Mouse (Mus musculus) activated CD4-positive, CD25-positive, alpha-beta regulatory T cell, adult 4 months (primary cell): ENCODE data around the gene Rap1gap2. TPM values are rescaled to one million over a fixed set of nuclear protein-coding genes. Genes with fewer than 3 reads are reported as not detected.

Experiments used
- ATAC-seq: one replicate; pipeline ENCODE4 v1.8.0; 2017
- polyA plus RNA-seq, 2 experiments: library from polyadenylated mRNA; unstranded; fragments of 100-300 nt; shearing (Covaris generic); gene quantifications; one replicate each; pipeline ENCODE4 v1.2.1; 2017

The Rap1gap2 gene
- polyA plus RNA-seq, 2 experiments from 2014 or later = 3.3 to 4.1 TPM

DNA sequence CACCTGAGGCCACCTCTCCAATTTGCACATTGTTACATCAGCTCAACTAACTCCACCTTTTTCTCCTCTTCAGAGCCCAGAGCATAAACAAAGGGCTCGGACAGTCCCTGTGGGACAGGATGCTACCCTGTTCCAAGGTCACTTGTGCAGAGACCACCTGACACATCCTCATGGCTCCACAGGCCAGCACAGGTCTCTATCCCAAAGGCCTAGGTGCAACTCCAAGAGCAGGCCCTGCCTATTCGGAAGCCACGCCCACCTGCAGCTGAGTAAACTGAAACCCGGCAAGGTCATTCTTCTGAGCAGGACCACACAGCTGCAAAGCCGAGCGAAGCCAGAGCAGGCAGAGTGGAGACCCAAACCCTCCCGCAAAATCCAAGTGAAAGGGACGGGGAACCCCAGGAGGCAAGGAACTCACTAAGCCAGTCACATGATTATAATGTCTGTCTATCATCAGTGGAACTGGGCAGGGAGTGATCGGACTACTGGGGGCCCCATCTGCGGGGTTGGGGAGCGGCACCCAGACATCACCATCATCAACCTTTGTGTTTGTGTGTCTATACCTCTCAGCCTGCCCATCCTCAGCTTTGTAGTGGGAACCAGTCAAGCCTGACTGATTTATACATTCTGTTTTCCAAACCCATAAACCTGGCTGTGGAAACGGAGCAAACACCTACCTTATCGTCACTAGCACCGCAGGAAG is 74.4 kb downstream of the Rap1gap2 start:
- no peak for ATAC-seq

- no peak for ATAC-seq
These were observed 76.3 kb downstream of the Rap1gap2 start for GRCm38 (mm10) chr11:74534380-74534779.

DNA sequence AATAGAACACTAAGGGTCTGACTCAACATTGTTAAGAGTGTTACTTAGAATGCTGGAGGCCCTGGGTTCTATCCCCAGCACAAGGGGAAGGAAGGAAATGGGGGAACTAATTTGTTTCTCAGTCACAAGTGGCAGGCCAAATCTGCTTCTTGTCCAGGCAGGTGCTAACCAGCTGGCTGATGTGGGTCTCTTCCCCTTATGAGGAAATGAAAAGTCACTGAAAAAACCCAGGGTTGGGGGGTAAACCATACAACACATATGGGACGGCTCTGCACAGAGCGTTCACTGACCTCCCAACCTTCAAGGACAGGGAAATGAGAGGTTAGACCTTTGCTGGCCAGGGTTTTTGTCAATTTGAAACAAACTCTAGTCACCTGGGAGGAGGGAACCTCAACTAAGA is 77.7 kb downstream of the Rap1gap2 start:
- no peak for ATAC-seq

- no peak for ATAC-seq
These were observed 78.3 kb downstream of the Rap1gap2 start for GRCm38 (mm10) chr11:74532401-74532800.

DNA sequence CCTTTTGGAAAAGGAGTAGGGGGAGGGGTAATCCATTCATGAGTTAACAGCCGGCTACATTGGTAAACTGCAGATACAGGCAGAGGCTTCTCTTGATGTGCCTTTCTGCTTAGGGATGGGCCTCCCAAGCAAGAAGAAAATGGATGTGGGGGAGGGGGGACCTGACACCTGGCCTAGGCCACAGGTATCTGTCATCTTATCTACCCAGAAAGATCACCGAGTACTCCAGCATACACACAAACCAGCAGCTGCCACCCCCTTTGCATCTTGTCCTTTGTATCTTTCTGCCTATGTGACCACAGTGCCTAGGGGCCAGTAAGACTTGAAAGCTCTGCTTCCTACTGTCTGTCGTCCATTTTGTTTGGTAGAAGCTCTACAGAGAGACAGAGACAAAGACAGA is 79.0 kb downstream of the Rap1gap2 start:
- ATAC-seq = no peak

- no peak for ATAC-seq
These were observed 80.9 kb downstream of the Rap1gap2 start for GRCm38 (mm10) chr11:74529803-74530202.

GRCm38 (mm10) chr11:74527555-74527954 is 83.2 kb downstream of the Rap1gap2 start:
- ATAC-seq = no peak

- ATAC-seq = no peak
These were observed 84.2 kb downstream of the Rap1gap2 start for GRCm38 (mm10) chr11:74526180-74527158.

DNA sequence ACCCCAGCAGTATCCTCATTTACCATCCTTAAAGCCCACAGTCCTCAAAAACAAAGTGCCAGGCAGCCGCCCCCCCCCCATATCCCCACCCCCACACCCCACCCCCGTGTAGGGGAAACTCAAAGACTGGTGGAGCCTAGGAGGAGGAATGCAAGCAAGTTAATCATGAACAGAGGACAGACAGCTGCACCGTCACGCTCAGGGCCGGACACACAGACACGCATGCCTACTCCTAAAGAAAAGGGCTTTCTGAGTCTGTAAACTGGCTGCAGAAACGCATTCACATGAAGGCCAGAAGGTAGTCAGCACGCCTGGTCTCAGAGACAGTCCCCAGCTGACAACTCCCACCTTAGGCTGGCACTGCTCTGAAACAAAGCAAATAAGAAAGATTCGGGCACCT is 85.1 kb downstream of the Rap1gap2 start:
- no peak for ATAC-seq

- ATAC-seq = no peak
These were observed 85.5 kb downstream of the Rap1gap2 start for GRCm38 (mm10) chr11:74525205-74525604.

- ATAC-seq = no peak
These were observed 86.4 kb downstream of the Rap1gap2 start for GRCm38 (mm10) chr11:74524050-74524965.

DNA sequence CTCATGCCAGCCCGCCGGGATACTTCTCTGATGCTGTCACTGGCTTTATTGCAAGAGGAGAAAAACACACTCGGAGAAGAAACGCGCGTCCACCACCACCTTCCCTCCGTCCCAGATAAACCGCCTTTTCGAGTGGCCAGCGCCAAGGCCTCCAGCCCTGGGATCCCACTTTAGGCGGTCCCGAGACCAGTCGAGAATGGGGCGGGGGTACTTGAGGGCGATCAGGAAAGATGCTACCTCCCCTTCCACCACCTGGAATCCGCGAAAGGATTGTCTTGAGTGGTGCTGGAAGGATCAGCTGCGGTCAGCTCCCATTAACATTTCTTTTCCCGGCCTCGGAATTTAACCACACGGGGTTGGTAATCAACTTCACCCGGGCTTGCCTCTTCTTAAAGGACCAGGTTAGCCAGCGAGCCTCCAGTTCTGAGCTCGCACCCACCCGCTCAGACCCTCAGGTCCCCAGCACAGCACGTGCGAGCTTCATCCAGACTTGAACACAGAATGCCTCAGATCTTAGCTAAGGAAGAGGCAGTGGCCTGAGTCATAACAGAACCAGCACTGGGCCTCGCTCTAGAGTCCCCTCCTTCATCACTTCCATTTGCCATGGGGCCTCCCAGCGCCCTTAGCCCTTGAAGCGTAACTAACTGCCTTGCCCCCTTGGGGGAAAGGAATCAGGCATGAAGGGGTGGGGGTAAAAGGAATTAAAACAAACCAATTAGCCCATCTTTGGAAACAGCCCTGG is 87.3 kb downstream of the Rap1gap2 start:
- no peak for ATAC-seq

DNA sequence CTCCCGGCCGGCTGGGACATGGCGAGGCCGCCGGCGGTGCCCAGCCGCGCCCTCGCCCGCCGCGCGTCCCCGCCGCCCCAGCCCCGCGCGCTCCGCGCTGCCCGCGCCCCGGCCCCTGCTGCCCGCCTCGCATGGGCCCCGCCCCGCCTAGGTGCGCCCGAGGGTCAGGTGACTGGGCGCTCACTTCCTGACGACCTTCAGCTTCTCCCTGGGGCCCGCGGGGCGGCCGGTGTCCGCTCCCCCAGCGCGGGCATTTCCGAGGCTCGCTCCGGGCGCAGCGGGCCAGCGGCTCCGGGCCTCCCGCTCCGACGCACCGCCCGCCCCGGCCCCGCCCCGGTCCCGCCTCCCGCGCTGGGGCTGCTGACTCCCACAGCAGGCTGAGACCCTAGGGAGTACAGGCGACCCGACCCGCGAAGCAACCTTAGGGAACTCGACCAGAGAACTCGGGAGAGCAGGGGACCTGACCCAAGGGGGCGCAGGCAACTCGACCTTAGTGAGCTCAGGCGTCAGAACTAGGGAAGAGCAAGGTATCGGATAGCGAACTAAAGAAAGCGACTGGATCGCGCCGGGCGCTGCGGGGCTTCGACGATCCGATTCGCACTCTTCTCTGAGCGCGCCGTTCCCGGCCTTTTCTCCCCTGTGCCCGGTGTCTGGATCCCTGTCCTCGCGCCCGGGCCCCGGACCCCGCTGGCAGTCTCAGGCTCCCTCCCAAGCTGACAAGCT is 88.1 kb downstream of the Rap1gap2 start:
- no peak for ATAC-seq

DNA sequence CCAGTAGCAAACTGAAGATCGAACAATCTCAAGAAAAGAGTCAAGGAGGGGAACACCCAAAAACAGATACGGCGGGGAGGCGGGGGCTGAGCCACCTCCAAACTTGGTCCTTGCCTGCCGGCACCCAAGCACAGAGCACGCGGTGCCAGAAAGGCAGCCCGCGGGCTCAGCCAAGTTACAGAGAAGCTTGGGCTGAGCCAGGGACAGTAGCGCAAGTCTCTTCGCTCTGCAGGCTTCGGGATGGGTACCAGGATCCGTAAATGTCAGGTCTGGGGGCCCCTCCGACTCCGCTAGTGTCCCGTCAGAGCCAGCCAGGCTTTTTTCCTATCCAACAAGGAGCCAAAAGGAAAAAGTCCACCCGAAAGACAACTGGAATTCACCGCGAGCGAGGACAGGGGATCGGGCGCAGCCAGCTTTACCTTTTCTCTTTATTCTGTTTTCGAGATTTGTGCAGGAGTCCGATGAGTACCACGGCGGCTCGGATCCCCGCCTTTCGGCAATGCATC is 88.7 kb downstream of the Rap1gap2 start:
- ATAC-seq = no peak

GRCm38 (mm10) chr11:74520201-74520600 is 90.5 kb downstream of the Rap1gap2 start:
- ATAC-seq = no peak

- ATAC-seq = no peak
These were observed 94.6 kb downstream of the Rap1gap2 start for GRCm38 (mm10) chr11:74516112-74516511.

GRCm38 (mm10) chr11:74515046-74515445 is 95.7 kb downstream of the Rap1gap2 start:
- no peak for ATAC-seq

DNA sequence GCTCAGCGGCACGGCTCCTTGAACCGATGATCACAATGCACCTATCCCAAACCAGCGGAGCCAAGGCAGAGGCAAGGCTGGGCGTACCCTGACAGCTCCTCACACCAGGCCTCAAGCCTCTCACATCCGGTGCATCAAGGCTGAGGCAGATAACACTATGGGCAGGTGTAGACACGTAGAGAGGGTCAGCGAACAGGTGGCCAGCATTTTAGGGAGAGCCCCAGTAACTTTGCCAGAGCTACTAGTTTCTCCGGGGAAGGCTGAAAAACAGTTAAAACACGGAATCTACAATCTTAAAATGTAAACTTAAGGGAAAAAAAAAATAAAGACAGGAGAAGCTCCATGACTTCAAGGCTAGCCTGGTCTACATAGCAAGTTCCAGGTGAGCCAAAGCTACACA is 98.1 kb downstream of the Rap1gap2 start:
- ATAC-seq = no peak

- no peak for ATAC-seq
These were observed 104.4 kb downstream of the Rap1gap2 start for GRCm38 (mm10) chr11:74506275-74506674.

- no peak for ATAC-seq
These were observed 108.2 kb downstream of the Rap1gap2 start for GRCm38 (mm10) chr11:74502485-74502884.

- ATAC-seq = no peak
These were observed 108.7 kb downstream of the Rap1gap2 start for GRCm38 (mm10) chr11:74501989-74502388.
